Mouse (Mus musculus) adrenal gland, postnatal 25 days (tissue): ENCODE measurements around the gene Tgfbr1. TPM values are rescaled to one million over a fixed set of nuclear protein-coding genes. Genes with fewer than 3 reads are reported as not detected.
A peak's percentile ranks its signal among the peaks of the same experiment; 100 is the strongest.
"Not testable (repeated sequence)": the region's sequence is repeated elsewhere in the genome, so short reads cannot be mapped to it uniquely, and the experiment has no call there.

Experiments
- DNase-seq: peaks from one replicate; pipeline ENCODE4 v3.0.0; 2021; ENCODE audit warnings: mixed read lengths
- total RNA-seq: library from RNA; stranded (reverse); gene quantifications from 2 replicates; pipeline ENCODE4 v1.2.3, GENCODE M21; 2021

Tgfbr1 gene
- total RNA-seq, 1 experiment from 2014 or later = 40.3 TPM

DNA sequence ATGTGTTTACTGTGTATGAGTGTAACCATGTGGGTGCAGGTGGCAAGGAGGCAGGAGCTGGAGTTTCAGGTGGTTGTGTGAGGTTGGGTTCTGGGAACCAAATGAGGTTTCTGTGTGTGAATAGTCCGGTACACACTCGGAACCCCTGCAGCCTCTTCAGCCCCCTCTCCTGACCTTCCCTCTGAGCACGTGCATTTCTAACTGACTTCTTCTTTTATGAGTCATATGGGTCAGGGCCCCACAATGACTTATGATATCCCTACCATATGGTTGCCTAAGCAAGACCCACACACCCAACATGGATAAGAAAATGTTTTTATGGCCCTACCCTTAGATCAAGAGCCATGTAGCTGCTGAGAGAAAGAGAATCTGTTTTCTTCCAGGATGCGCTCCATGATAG lies 6.0 kb upstream of the Tgfbr1 start:
- DNase-seq = no peak

DNA sequence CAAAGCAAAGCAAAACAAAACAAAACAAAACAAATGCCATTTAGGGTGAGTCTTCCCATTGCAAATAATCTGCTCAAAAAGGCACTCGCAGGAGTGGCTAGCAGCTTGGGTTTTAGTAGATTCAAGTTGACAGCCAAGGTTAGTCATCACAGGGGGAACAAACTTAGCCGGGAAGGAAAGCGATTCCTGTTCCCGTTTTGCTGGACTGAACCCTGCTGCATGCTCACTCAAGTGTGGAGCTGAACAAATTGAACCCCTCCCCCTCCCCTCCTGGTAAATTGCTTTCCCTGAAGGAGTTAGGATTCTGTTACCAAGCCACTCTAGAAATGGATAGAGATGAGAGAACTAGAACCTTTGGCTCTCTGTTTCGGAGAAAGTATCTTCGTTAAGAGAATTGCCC lies 3.3 kb upstream of the Tgfbr1 start:
- DNase-seq = no peak

DNA sequence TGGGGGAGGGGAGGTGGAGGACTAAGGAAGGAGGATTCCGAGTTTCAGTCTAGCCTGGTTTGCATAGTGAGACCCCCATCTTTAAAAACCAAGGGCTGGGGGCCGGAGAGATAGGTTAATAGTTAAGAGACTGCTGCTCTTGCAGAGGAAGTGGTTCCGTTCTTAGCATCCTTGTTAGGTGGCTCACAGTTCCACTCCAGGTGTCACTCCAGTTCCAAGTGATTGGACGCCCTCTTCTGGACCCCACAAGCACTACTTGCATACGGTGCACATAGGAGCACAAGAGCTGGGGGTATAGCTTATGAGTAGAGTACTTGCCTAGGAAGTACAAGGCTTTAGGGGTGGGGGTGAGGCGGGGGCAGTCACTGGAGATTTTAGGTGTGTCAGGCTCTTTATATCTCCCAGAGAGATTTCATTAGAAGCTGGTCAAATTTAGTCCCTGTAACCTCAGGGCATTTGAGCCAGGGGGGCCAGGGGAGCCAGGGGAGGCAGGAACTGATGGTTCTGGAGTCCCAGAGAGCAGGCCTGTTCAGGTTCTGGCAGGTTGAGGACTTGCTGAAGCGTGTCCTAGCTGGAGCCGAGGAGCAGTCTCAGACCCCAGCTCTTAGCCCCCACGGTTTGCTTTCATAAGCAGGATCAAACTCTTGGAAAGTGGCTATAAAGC lies 1.5 kb upstream of the Tgfbr1 start:
- DNase-seq = peak; percentile 31

DNA sequence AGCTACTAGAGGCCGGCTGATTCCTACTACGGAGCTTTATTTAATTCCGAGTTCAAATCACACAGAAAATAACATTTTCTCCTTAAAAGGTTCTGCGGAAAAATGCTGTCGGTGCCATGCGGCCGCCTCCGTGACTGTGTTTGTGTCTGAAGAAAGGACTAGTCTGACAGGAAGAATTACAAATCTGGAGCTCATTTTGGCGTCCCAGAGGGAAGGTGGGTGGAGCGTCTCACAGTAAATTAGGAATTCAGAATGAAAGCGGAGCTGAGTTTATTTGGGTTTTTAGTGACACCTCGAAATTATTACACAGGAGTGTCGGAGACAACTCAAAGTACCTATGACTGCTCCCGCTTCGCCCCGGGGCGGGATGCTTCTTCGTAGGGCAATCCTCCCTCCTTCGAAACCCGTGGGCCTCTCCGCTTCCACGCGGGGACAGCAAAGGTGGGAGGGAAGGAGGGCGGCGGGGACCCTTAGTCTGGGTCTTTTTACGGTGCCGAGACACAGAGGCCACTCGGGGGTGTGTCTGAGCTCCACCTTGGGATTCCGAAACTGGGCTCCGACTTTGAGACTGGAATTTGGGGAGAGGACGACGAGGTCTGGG lies 861 bp upstream of the Tgfbr1 start:
- peak; percentile 38 for DNase-seq

DNA sequence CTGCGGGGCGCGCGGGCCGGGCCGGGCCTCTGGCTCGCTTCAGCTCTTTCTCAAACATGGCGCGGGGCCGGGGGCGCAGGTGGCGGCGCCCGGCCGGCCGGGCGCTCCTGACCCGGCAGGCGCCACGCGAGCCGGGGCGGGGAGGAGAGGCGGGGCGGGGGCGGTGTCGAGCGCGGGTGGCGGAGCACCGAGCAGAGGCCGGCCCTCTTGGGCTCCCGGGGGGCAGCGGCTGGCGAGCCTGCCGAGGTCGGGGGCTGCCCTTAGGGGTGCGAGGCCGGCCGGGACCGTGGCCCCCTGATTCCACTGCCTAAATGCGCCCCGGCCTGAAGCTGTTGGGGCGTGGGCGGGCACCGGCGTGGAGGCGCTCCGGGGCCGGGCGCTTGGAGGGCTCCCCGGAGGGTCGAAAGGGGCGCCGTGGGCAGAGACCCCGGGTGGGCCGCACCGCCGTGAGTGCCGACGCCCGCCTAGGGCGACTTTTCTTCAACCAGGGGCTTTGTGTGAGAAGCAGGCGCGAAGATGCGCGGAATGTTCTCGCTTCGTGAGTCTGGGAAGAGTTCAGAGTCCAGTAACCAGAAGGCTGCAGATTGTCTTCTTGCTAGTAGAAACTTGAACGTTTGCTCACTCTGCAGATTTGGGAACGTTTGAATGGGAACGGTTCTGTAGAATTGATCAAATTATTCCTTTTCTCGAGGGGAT lies 542 bp downstream of the Tgfbr1 start:
- peak; percentile 83 for DNase-seq

DNA sequence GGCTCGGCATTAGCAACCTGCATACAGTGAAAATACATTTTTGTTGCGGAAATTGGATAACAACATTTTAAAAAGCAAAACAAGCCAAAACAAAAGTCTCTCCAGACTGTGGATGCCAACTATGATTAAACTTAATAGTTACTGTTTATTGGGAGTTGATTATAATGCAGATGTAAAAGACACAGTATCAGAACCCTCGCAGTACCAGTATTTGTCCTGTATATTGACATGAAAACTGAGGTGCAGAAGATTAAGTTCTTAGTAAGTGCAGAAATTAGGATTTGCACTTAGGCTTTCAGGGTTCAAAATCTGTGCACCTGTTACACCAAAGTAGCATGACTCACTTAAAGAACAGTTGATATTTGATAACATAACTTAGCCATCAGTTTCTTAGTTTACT lies 1.3 kb downstream of the Tgfbr1 start:
- no peak for DNase-seq

DNA sequence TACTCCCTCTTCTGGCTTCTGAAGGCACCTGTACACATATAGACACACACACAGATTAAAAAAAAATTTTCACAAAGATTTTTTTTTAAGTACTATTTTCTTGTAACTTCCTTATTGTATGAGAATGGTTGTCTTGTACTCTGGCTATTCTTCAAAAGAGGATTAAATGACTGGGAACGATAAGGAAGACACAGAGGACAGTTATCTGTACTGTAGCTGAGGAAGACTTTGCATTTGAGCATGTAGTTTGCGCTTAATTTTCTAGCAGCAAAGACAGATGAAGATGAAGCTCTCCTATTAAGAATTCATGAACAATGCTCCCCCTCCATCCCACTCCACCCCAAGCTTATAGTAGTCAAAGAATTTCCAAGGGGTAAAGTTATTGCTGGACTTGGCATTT lies 9.6 kb downstream of the Tgfbr1 start:
- DNase-seq = no peak

DNA sequence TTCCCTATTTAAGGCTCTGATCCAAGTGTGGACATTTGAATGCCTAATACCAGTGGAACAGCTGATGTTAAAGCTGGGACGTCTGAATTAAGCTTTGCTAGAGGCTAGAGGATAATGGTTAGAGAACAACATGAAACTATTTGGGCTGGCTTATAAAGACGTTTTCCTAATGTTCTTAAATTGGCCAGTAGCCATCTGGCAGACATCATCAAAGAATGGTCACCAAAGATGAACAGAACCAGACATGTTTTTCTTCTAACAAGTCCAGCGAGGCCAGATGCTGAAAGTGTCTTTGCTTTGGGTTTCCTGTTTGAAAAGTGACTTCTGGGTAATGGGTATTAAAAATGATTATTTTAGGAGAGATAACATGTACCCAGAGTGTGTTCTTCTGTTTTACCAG lies 10.1 kb downstream of the Tgfbr1 start:
- no peak for DNase-seq

DNA sequence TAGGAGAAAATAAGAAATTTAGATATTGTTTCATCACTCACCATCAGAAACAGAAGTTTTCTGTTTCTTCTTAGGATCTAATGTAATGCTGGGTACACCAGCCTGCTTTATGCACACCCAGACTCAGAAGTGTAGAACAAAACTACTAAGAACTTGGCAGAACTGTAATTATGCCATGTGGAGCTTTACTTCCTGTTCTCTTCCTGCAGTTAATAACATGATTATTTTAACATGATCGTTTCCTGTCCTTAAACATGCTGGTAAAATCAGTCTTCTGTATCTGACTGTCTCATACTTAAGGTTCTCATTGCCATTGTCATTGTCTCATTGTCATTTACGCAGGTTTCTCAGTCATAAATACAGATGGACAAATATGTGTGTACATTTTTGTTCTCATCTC lies 15.7 kb downstream of the Tgfbr1 start:
- DNase-seq = no peak

DNA sequence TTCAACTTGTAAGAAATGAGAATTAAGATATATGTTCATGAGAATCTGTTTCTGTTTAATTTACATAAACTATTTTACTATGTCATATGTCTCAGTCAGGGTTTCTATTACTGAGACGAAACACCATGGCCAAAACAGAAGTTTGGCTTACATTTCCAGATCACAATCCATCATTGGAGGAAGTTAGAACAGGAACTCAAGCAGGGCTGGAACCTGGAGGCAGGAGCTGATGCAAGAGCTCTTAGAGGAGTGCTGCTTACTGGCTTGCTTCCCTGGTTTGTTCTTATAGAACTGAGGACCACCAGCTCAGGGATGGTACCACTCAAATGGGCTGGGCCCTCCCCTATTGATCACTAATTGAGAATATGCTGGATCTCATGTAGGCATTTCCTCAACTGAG lies 25.7 kb downstream of the Tgfbr1 start:
- no peak for DNase-seq

DNA sequence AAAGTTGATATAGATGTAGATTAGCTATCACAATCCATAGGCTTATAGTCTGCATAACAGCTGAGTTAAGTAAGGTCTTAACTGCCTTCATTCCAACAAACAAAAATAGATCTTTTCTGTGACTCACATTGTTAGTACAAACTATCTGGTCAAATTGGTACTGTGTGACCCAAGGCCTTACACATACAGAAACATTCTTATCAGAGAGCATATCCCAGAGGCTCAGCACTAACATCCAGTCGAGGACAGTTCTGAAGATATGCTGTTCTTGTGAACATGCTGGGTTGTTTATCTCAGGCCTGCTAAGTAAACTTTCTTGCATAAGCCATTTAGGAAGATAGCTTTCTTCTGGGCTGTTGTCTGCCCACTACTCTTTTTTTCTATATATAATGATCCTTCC lies 29.4 kb downstream of the Tgfbr1 start:
- no peak for DNase-seq

DNA sequence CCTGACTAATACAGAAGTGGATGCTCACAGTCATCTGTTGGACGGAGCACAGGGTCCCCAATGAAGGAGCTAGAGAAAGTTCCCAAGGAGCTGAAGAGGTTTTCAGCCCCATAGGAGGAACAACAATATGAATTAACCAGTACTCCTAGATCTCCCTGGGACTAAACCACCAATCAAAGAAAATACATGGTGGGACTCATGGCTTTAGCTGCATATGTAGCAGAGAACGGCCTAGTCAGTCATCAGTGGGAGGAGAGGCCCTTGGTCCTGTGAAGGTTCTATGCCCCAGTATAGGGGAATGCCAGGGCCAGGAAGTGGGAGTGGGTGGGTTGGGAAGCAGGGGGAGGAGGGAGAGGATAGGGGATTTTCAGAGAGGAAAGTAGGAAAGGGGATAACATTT lies 38.9 kb downstream of the Tgfbr1 start:
- not testable (repeated sequence) for DNase-seq

DNA sequence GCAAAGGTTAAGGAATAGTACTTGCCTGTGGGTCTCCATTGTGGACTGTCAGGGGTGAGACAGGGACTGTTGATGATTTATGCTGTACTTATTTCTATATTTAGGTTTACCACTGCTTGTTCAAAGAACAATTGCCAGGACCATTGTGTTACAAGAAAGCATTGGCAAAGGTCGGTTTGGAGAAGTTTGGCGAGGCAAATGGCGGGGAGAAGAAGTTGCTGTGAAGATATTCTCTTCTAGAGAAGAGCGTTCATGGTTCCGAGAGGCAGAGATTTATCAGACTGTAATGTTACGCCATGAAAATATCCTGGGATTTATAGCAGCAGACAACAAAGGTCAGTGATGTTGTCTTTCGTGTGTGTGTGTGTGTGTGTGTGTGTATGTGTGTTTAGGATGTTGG lies 43.2 kb downstream of the Tgfbr1 start:
- DNase-seq = no peak

DNA sequence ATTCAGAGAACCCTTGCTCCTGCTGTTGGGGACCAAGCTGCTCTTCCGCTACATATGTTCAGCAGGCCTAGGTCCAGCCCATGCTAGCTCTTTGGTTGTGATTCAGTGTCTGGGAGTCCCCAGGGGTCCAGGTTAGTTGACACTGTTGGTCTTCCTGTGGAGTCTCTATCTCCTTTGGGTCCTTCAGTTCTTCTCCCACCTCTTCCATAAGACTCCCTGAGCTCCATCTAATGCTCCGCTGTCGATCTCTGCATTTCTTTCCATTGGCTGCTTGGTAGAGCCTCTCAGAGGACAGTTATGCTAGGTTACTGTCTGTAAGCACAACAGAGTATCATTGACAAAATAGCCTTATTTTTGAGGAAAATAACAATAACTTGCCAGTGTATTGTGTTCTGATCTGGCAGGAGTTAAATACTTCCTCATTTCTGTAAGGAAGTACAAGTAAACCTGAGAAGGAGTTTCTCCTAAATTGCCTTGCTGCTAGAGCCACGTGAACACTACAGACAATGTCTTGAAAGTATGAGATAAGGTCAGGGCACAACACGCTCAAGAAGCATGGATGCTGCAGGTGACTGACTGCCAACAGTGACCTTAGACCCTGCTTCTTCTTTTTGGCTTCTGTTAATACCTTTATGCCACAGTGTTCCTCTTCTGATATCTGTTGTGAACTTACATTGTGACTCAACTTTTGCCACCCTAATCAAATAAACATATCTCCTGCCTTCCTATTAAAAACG lies 45.1 kb downstream of the Tgfbr1 start:
- DNase-seq = no peak

DNA sequence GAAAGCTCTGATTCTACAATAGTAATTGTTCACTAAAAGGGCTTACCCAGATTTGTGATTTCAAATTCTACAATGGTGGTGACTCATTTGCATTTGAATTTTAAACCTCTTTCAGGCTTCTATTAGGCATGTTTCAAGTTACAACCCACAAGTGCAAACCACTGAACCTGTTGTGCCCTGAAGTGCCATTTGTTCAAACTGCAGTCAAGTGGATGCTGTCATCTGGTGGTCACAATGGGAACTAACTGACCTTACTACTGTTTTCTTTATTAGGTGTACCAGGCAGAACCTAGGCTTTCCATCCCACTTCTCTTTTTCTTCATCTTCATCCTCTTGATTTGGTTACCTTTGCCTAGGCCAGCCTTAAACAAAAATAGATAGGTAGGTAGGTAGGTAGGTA lies 46.8 kb downstream of the Tgfbr1 start:
- no peak for DNase-seq

DNA sequence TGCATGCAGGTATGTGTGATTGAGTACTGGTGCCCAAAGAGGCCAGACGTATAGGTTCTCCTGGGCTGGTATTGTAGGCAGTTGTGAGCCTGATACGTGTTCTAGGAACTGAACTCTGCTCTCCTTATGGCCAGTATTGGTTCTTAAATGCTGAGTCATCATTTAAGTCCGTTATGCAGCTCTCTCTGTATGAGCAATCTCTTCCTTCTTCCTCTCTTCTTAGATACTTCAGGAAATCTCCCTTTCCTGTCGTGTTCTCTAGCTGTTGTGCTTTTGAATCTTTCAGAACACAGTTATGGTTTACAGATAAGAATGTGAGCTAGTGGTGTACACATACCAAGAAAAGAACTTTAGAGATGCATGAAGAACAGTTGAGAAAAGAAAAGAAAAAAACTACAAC lies 47.3 kb downstream of the Tgfbr1 start:
- no peak for DNase-seq

DNA sequence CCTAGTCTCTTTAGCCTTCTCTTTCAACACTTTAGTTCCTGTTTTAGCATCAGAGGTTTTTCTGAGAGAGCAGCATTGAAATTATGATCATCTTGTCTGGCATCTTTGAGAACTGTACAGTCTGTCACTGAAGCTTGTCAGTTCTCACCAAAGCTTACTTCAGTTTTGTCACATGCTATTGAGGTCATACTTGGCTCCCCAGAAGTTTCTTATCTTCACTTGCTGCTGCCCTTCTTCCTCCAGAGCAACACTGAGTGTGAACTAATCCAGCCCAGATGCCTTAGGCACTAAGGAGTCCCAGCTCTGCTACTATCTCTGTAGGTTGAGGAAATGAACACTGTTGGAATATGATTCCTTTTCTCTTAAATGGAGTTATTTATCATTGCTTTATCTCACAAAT lies 49.2 kb downstream of the Tgfbr1 start:
- DNase-seq = no peak

DNA sequence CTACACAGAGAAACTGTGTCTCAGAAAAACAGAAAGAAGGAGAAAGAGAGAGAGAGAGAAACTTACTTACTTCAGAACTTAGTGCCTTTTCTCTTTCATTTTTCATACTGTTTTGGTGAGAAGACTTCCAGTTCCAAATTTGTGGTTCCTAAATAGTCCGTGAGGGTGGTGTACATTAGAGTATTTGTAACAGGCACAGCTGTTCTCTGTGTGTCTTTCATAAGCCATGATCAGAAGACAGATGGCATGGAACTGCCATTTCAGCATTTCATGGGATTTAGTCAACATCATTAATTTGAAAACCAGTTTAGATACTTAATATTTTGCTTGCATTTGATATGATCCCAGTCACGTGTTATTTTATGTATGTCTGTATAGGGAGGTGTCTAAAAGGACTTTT lies 51.5 kb downstream of the Tgfbr1 start:
- no peak for DNase-seq

DNA sequence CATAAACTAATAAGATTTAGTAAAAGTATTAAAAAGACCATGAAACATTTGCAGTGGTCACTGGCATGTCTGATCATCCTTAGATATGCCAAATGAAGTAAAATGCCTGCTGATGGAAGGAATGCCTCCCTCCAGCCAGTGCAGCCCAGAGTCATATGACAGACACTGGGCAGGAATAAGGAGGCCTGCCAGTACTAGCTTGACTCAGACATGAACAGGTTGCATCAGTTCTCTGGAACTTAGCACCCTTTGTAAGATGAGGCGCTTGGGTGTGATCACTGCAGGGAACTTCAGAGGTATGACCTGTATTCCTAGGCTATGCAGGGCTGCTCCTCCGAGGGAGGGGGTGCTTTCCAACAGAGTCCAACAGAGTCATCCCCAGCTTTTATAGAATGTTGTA lies 54.1 kb downstream of the Tgfbr1 start:
- DNase-seq = no peak

DNA sequence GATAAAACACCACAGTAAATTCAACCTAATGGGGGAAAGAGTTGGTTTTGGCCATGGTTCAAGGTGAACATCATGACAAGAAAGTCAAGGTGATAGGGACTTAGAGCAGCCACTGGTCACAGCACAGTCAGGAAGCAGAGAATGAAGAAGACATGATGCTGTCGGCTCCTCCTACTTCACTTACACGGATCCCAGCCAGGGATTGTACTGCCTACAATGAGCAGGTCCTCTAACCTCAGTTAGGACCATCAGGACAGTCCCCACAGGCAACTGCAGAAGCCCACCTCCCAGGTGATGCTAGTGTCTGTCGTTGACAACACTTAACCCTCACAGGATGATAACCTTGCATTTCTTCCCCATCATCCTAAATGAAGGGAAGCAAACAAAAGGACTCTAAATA lies 64.8 kb downstream of the Tgfbr1 start:
- DNase-seq = no peak

DNA sequence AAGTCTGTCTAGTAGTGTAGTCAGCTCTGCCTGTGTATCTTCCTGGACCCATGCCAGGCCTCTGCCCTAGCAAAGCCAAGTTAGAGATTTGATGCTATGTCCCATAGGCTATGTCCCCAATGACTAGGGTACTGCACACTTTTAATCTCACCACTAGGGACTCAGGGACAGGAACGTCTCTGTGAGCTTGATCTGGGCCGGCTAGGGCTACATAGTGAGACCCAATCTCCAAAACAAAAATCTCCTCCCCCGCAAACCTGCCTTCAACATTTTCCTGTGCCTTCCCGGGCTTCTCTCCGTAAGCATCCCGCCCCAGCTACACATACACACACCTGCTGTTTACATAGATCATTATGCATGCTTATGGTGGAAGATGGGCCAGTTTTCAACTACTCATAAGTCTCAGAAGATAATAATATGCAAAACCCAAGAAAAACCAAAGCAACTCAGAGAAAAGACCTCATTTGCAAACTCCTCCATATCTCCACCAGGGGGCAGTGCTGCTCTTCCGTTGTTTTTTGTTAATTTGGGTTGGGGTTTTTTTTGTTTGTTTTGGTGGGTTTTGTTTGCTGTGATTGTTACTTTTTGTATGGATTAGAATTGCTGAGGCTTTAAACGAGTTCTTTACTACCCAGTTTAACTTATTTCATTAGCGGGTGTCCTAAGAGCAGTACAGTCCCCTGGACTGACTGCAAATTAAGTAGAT lies 66.4 kb downstream of the Tgfbr1 start:
- no peak for DNase-seq

DNA sequence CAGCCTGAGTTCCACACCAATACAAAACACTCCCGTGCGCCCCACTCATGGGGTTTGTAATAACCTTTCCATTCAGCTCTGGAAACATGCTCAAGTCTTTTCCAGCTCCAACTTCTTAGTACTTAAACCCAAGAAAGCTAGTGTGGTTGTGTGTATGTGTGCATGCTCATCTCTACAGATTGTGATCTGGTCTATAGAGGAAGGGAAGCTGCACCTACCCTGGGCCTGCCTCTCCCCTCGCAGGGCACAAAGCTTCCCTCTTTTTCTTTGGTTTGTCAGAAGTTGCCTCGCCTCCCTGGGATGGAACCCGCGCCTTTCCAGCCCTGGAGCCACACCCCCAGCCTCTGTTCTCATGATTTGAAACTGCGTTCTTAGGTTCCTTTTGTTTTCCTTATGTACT lies 67.2 kb downstream of the Tgfbr1 start:
- DNase-seq = no peak

DNA sequence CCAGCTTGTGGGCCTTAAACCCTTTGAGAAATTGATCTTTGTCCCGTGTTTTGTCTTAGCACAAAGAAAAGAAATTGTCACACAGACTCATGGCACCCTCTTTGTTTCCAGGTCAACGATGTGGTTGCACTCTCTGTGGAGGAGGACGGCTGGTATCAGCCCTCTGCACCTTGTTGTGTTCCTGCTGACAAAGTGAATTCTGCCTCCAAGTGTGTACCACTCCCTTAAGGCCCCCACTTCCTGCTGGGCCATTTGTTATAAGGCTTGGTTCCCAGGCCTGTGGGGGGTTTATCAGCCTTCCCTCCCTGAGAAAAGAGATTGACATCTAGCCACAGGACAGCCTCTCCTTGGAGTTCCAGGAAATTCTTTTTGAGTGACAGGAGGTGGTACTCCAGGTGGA lies 69.2 kb downstream of the Tgfbr1 start:
- no peak for DNase-seq
